Mouse (Mus musculus): ENCODE measurements at regions not wholly inside any gene's neighbourhood (a gene's known extent, or its start where the extent isn't known, plus 50 kb on each side); places are given as distances from the start of the nearest gene placed in this dataset.
A peak's percentile ranks its signal among the peaks of the same experiment; 100 is the strongest.

DNA sequence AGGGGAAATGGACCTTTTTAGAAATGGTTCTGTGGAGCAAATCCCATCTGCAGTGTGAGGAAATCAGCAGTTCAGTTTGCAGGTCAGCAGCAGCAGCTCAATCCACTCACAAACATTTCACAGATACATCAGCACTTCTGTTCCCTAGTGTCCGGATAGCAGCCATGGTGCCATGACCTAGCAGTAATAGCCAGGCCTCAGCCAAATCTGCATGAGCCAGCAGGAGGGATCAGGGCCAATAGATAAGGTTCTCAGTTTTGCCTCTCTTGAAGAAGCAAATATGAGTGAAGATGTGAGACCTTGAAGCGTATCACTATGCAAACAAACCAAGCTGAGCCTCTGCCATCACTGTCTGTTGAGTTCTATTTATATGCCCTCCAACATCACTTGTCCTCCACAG is 380.7 kb upstream of the Chrm3 start:
- DNase-seq (ENCODE audit: low spot score in 2 of 2): no peak

- no peak for DNase-seq (ENCODE audit: low spot score in 2 of 2)
Observed at GRCm38 (mm10) chr13:10725745-10726171, 365.1 kb upstream of the Chrm3 start.

DNA sequence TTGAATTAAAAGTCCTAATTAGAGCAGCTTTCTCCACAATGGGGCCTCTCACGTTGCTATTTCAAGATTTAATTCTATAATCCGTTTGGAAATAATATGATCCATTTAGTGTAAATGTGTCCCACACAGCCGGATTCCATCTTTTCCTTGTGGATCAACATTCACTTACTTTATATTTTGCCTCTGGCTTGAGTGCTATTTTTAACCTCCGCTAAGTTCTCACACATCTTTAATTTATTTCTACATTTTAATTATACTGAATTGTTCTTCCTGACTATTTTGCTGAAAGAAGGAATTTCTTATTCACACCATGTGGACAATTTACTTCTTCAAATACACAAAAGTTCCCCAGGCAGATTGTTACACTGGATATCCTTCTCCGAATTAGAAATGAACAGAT is 364.7 kb upstream of the Chrm3 start:
- DNase-seq (ENCODE audit: low spot score in 2 of 2): no peak

DNA sequence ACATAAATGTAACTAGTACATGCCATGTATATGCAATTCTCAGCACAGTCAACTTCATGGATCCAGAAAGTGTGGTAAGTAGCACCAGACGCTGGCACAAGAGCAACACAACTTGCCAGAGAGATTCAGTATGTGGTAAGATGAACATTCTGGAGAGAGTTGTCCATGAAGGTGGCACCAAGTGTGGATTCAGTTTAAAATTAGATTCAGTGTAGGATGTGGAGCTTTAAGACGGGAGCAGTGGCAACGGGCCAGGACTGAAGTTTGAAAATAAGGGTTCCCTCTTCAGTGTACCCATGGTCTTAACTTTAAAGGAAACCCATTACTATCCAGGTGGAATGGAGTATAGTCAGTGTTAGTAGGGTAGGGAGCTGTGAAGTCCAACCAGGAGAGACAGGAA is 360.0 kb upstream of the Chrm3 start:
- no peak for DNase-seq (ENCODE audit: low spot score in 2 of 2)

GRCm38 (mm10) chr13:10711451-10711850 is 350.8 kb upstream of the Chrm3 start:
- DNase-seq (ENCODE audit: low spot score in 2 of 2): no peak

DNA sequence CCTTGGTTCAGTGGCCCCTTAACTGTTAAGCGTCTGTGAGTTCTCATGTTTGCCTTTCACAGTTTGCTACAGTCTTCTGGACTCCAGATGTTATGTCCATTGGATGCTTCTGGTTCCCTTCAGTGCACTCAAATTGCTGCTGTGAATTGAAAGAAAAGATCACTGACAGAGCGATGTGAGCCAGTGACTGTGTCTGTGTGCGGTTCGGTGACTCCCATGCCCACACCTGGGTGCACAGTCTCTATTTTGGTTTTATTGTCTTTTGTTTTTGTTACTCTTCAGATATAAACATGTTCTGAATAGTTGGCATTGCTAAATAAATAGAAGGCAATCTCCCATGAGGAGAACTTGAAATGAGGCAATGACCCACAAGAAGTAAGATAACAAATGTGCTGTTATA is 350.3 kb upstream of the Chrm3 start:
- no peak for DNase-seq (ENCODE audit: low spot score in 2 of 2)

DNA sequence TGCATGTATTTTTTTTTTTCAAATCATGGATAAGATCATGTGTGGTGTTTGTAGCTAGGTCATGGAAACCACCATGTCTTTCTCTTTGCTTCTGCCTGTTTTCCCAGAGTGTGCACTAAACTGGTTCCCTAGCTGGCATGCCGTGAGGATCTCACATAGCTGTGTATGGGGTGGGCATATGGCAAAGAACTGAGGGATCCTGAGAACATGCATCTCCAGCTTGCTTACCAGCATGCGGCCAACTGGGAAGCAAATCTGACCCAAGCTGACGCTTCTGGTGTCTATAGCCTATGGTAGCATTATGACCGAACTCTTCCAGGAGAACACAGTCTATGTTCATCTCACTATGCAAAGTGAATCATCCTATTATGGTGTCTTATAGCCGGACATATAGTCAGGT is 336.5 kb upstream of the Chrm3 start:
- no peak for DNase-seq (ENCODE audit: low spot score in 2 of 2)

- no peak for DNase-seq (ENCODE audit: low spot score in 2 of 2)
Observed at GRCm38 (mm10) chr13:10696181-10696977, 335.7 kb upstream of the Chrm3 start.

GRCm38 (mm10) chr13:10691307-10691706 is 330.7 kb upstream of the Chrm3 start:
- no peak for DNase-seq (ENCODE audit: low spot score in 2 of 2)

- DNase-seq (ENCODE audit: low spot score in 2 of 2): no peak
Observed at GRCm38 (mm10) chr13:10687379-10687778, 326.7 kb upstream of the Chrm3 start.

- DNase-seq (ENCODE audit: low spot score in 2 of 2): no peak
Observed at GRCm38 (mm10) chr13:10654086-10654422, 293.4 kb upstream of the Chrm3 start.

DNA sequence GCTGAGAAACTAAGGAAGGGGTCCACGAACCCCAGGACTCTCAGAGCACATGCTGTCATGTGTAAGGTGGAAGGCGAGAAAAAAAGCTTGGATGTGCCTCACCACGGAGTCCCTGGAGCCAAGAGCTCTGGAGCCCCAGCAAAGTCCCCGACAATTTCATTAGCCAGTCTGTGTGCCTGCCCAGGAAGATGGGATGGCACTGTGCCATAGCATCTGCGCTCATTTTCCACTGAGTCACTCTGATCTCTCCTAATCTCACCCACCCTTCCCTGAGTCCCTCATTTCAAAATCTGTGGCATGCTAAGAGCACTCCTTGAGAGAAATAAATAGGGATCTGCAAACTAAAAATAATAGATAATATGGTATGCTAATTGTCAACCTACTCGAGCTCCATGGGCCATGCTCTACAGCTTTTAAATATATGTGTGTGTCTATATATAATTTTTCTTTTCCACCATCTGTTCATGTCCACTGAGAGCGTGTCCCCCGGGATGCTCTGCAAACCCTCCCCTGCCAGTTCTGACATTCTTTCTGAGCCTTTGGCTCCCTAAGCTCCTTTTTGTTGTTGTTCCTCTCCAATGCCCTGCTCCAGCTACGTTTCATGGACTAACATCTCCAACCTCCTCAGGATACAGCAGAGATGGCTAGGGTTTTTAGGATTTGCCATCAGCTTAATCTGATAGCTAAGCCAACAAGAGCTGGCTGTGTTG is 292.9 kb upstream of the Chrm3 start:
- peak; percentile 6 to 26 for DNase-seq (ENCODE audit: low spot score in 2 of 2)

DNA sequence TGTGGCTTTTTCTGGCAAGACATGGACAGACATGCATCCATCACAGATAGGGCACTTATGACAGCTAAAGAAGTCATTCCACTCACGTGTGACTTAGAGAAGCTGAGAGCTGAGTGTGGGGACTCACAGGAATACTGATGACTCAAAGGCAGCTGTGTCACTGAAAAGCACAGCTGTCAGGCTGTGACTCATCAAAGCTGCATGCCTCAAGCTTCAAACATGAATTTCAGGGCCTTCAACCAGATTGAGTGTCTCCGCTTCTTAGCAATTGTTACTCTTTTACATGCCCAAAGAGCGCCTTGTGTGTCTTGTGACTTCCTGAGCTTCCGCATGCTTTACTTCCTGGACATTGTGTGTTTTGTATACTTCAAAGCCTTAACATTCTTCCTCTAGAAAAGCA is 276.2 kb upstream of the Chrm3 start:
- peak; percentile 16 to 20 for DNase-seq (ENCODE audit: low spot score in 2 of 2)

DNA sequence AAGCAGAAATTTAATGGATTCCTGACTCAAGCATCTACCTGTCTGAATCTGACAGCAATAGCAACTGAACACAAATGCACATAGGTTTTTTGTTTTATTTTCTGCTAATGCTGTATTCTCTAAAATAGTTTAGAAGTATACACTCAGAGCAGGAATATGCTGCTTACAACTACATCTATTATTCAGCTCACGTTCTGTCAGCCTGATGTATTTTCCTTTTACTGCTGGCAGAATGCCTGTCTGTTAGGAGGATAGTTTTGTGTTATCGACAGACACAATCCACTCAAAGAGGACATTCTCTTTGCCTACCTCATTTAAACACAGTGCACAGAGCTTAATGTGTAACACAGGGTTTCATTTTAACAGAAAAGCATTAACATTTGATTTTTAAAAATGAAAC is 269.8 kb upstream of the Chrm3 start:
- no peak for DNase-seq (ENCODE audit: low spot score in 2 of 2)

- no peak for DNase-seq (ENCODE audit: low spot score in 2 of 2)
Observed at GRCm38 (mm10) chr13:10619661-10620060, 259.0 kb upstream of the Chrm3 start.

- no peak for DNase-seq (ENCODE audit: low spot score in 2 of 2)
Observed at GRCm38 (mm10) chr13:10618421-10618954, 257.8 kb upstream of the Chrm3 start.

- DNase-seq (ENCODE audit: low spot score in 2 of 2): no peak
Observed at GRCm38 (mm10) chr13:10574951-10575350, 214.3 kb upstream of the Chrm3 start.

GRCm38 (mm10) chr13:10566825-10567224 is 206.2 kb upstream of the Chrm3 start:
- DNase-seq (ENCODE audit: low spot score in 2 of 2): no peak

GRCm38 (mm10) chr13:10557559-10557958 is 196.9 kb upstream of the Chrm3 start:
- DNase-seq (ENCODE audit: low spot score in 2 of 2): no peak

GRCm38 (mm10) chr13:10554595-10554994 is 193.9 kb upstream of the Chrm3 start:
- no peak for DNase-seq (ENCODE audit: low spot score in 2 of 2)

- DNase-seq (ENCODE audit: low spot score in 2 of 2): no peak
Observed at GRCm38 (mm10) chr13:10542723-10543122, 182.1 kb upstream of the Chrm3 start.

GRCm38 (mm10) chr13:10540197-10540940 is 179.7 kb upstream of the Chrm3 start:
- no peak for DNase-seq (ENCODE audit: low spot score in 2 of 2)
